Mouse (Mus musculus): ENCODE results near the gene Ptpn6. TPM values are rescaled to one million over a fixed set of nuclear protein-coding genes. Genes with fewer than 3 reads are reported as not detected.

Ptpn6 gene
- polyA plus RNA-seq, 1 experiment from 2014 or later: 5.2 TPM

GRCm38 (mm10) chr6:124717968-124718367 lies 20.5 kb downstream of the Ptpn6 start:
- Histone ChIP-seq H3K27ac (peak overlapping the region; percentile 67; the same call in 1 of the 2 replicates), H3K36me3 (replicated peaks) (peaks cover 51% of the 10 kb centered on the region), H3K27me3 (ENCODE audit: poor library complexity, severe bottlenecking) (no peaks in the 10 kb centered on the region), H3K4me1 (peaks cover 44% of the 10 kb centered on the region), H3K9me3 (no peaks in the 10 kb centered on the region), H3K4me3 (peak overlapping the region; percentile 23)
- DNase-seq (ENCODE audit: extremely low spot score, low spot score): no peak
- 73% methylated on average over 13 of the region's 13 CpGs for WGBS

GRCm38 (mm10) chr6:124716864-124717490 lies 21.5 kb downstream of the Ptpn6 start:
- WGBS: 67% methylated on average over 20 of the region's 20 CpGs
- Histone ChIP-seq H3K27ac (0 out of 2 replicates have a peak overlapping the region, but pooled peaks have one; percentile 5), H3K4me3 (0 out of 2 replicates have a peak overlapping the region, but pooled peaks have one; percentile 23), H3K27me3 (ENCODE audit: poor library complexity, severe bottlenecking) (no peaks in the 10 kb centered on the region), H3K36me3 (replicated peaks) (peaks cover 51% of the 10 kb centered on the region), H3K4me1 (peaks cover 48% of the 10 kb centered on the region), H3K9me3 (no peaks in the 10 kb centered on the region)
- DNase-seq (ENCODE audit: extremely low spot score, low spot score): peak; percentile 54

- no peak for DNase-seq (ENCODE audit: extremely low spot score, low spot score)
- no peaks in the 10 kb centered on the region for H3K9me3 ChIP-seq
- WGBS: 26% methylated on average over 11 of the region's 11 CpGs
- H3K27me3 ChIP-seq (ENCODE audit: poor library complexity, severe bottlenecking): no peaks in the 10 kb centered on the region
- peaks cover 40% of the 10 kb centered on the region for H3K4me1 ChIP-seq
- H3K36me3 ChIP-seq (replicated peaks): peaks cover 76% of the 10 kb centered on the region
- peak overlapping the region; percentile 90 for H3K4me3 ChIP-seq
- peak overlapping the region; percentile 93 for H3K27ac ChIP-seq
Measured at GRCm38 (mm10) chr6:124712918-124713317, 25.6 kb downstream of the Ptpn6 start.

GRCm38 (mm10) chr6:124711824-124712782 lies 26.4 kb downstream of the Ptpn6 start, which contains the start of the genes Emg1 and Phb2:
Emg1 (minus strand) TSS chr6:124712178.
Phb2 (plus strand) TSS chr6:124712336.
- peak; percentile 98 for DNase-seq (ENCODE audit: extremely low spot score, low spot score)
- H3K9me3 ChIP-seq: no peaks in the 10 kb centered on the region
- no peaks in the 10 kb centered on the region for H3K27me3 ChIP-seq (ENCODE audit: poor library complexity, severe bottlenecking)
- WGBS: under 1% methylated on average over 74 of the region's 76 CpGs
- peak within 1 kb of the TSS; percentile 93 for H3K27ac ChIP-seq
- H3K4me1 ChIP-seq: peaks cover 40% of the 10 kb centered on the region
- H3K4me3 ChIP-seq: peak within 1 kb of the TSS; percentile 90
- peaks cover 76% of the 10 kb centered on the region for H3K36me3 ChIP-seq (replicated peaks)

GRCm38 (mm10) chr6:124708289-124708889 lies 30.1 kb downstream of the Ptpn6 start:
- Histone ChIP-seq H3K27ac (no peak overlapping the region), H3K4me1 (peaks cover 30% of the 10 kb centered on the region), H3K27me3 (ENCODE audit: poor library complexity, severe bottlenecking) (no peaks in the 10 kb centered on the region), H3K9me3 (no peaks in the 10 kb centered on the region), H3K4me3 (no peak overlapping the region), H3K36me3 (replicated peaks) (peaks cover 76% of the 10 kb centered on the region)
- WGBS: 95% methylated on average over 10 of the region's 10 CpGs
- DNase-seq (ENCODE audit: extremely low spot score, low spot score): no peak

GRCm38 (mm10) chr6:124706061-124706627 lies 32.4 kb downstream of the Ptpn6 start:
- Histone ChIP-seq H3K27ac (no peak overlapping the region), H3K9me3 (no peaks in the 10 kb centered on the region), H3K36me3 (replicated peaks) (peaks cover 97% of the 10 kb centered on the region), H3K4me1 (peaks cover 20% of the 10 kb centered on the region), H3K4me3 (no peak overlapping the region), H3K27me3 (ENCODE audit: poor library complexity, severe bottlenecking) (no peaks in the 10 kb centered on the region)
- 92% methylated on average over 5 of the region's 5 CpGs for whole genome bisulfite sequencing
- no peak for DNase-seq (ENCODE audit: extremely low spot score, low spot score)

GRCm38 (mm10) chr6:124704417-124704816 lies 34.1 kb downstream of the Ptpn6 start:
- H3K36me3 ChIP-seq (replicated peaks): peaks cover 100% of the 10 kb centered on the region
- no peaks in the 10 kb centered on the region for H3K9me3 ChIP-seq
- H3K4me1 ChIP-seq: peaks cover 3% of the 10 kb centered on the region
- DNase-seq (ENCODE audit: extremely low spot score, low spot score): no peak
- 96% methylated on average over 2 of the region's 2 CpGs for WGBS
- H3K27me3 ChIP-seq (ENCODE audit: poor library complexity, severe bottlenecking): no peaks in the 10 kb centered on the region
- H3K4me3 ChIP-seq: no peak overlapping the region
- no peak overlapping the region for H3K27ac ChIP-seq

- Histone ChIP-seq H3K4me1 (no peaks in the 10 kb centered on the region), H3K4me3 (no peak overlapping the region), H3K36me3 (replicated peaks) (peaks cover 100% of the 10 kb centered on the region), H3K27me3 (ENCODE audit: poor library complexity, severe bottlenecking) (no peaks in the 10 kb centered on the region), H3K27ac (no peak overlapping the region), H3K9me3 (no peaks in the 10 kb centered on the region)
- DNase-seq (ENCODE audit: extremely low spot score, low spot score): no peak
- WGBS: 86% methylated on average over 7 of the region's 7 CpGs
Measured at GRCm38 (mm10) chr6:124703789-124704188, 34.7 kb downstream of the Ptpn6 start.

GRCm38 (mm10) chr6:124702784-124703103 lies 35.8 kb downstream of the Ptpn6 start:
- peak; percentile 51 for DNase-seq (ENCODE audit: extremely low spot score, low spot score)
- Histone ChIP-seq H3K9me3 (no peaks in the 10 kb centered on the region), H3K4me1 (peaks cover 6% of the 10 kb centered on the region), H3K4me3 (no peak overlapping the region), H3K27me3 (ENCODE audit: poor library complexity, severe bottlenecking) (no peaks in the 10 kb centered on the region), H3K27ac (no peak overlapping the region), H3K36me3 (replicated peaks) (peaks cover 93% of the 10 kb centered on the region)
- 53% methylated on average over 3 of the region's 3 CpGs for WGBS

- Histone ChIP-seq H3K36me3 (replicated peaks) (peaks cover 88% of the 10 kb centered on the region), H3K4me1 (peaks cover 6% of the 10 kb centered on the region), H3K9me3 (no peaks in the 10 kb centered on the region), H3K27me3 (ENCODE audit: poor library complexity, severe bottlenecking) (no peaks in the 10 kb centered on the region), H3K27ac (no peak overlapping the region), H3K4me3 (no peak overlapping the region)
- 95% methylated on average over 17 of the region's 17 CpGs for WGBS
- no peak for DNase-seq (ENCODE audit: extremely low spot score, low spot score)
Measured at GRCm38 (mm10) chr6:124702102-124702783, 36.3 kb downstream of the Ptpn6 start.

- Histone ChIP-seq H3K4me1 (peaks cover 6% of the 10 kb centered on the region), H3K9me3 (no peaks in the 10 kb centered on the region), H3K36me3 (replicated peaks) (peaks cover 79% of the 10 kb centered on the region), H3K4me3 (no peak overlapping the region), H3K27me3 (ENCODE audit: poor library complexity, severe bottlenecking) (no peaks in the 10 kb centered on the region), H3K27ac (no peak overlapping the region)
- DNase-seq (ENCODE audit: extremely low spot score, low spot score): no peak
- 83% methylated on average over 8 of the region's 8 CpGs for WGBS
Measured at GRCm38 (mm10) chr6:124701338-124701737, 37.2 kb downstream of the Ptpn6 start.
